Mouse (Mus musculus): ENCODE data around the gene Ssh2. TPM values are rescaled to one million over a fixed set of nuclear protein-coding genes. Genes with fewer than 3 reads are reported as not detected.

Gene Ssh2
- polyA plus RNA-seq, 1 experiment from 2014 or later, result 17.5 TPM

DNA sequence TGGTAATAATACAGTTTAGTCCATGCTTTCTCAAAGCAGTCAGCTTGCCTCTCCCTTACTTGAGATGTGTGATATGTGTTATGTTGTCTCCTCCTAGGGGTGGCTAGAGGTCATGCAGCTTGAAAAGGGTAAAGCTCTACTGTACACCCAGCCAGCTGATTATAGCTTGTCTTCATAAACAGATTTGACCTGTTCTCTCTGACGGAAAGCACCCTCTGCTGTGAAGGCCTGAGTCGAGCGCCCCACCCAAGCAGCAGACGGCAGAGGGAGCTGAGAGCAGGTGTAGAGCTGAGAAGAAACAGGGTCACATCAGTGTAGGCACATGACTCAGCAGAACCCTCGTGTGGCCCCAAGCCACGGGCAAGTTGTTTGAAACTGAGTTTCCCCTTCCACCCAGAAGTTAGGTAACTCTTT lies 230.5 kb downstream of the Ssh2 start:
- peaks cover 46% of the 10 kb centered on the region for H3K4me1 ChIP-seq
- 25% methylated on average over 6 of the region's 6 CpGs for WGBS
- ATAC-seq (ENCODE audit: extremely low read depth, insufficient number of reproducible peaks, low FRiP score, low TSS enrichment), result peak; percentile 69

DNA sequence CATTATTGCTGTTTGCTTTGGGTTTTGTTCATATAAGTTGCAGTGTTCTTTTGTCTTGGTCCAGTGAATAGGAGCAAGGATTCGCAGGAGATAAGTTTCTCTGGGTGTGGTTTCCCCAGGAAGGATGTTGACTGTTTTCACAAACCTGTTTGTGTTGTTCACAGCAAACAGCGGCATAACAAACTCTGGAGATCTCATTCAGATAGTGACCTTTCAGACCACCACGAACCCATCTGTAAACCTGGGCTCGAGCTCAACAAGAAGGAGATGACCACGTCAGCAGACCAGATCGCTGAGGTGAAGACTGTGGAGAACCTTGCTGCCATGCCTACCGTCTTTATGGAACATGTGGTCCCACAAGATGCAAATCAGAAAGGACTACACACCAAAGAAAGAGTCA lies 233.1 kb downstream of the Ssh2 start:
- WGBS, result 84% methylated on average over 7 of the region's 7 CpGs
- peaks cover 79% of the 10 kb centered on the region for H3K36me3 ChIP-seq
- no peak for ATAC-seq (ENCODE audit: extremely low read depth, insufficient number of reproducible peaks, low FRiP score, low TSS enrichment)
- H3K4me3 ChIP-seq, result no peak overlapping the region
- peaks cover 22% of the 10 kb centered on the region for H3K4me1 ChIP-seq
- H3K4me2 ChIP-seq, result no peak overlapping the region
- H3K9ac ChIP-seq, result no peak overlapping the region
- no peaks in the 10 kb centered on the region for H3K27me3 ChIP-seq (replicated peaks)
- H3K9me3 ChIP-seq, result no peaks in the 10 kb centered on the region
- no peak overlapping the region for H3K27ac ChIP-seq (replicated peaks)

More for the DNA sequence above, 230.5 kb downstream of the Ssh2 start:
- Histone ChIP-seq H3K36me3 (peaks cover 80% of the 10 kb centered on the region), H3K4me2 (no peak overlapping the region), H3K9ac (peak overlapping the region; percentile 40), H3K27me3 (replicated peaks) (no peaks in the 10 kb centered on the region), H3K9me3 (no peaks in the 10 kb centered on the region), H3K4me3 (no peak overlapping the region), H3K27ac (replicated peaks) (peak overlapping the region; percentile 51)

DNA sequence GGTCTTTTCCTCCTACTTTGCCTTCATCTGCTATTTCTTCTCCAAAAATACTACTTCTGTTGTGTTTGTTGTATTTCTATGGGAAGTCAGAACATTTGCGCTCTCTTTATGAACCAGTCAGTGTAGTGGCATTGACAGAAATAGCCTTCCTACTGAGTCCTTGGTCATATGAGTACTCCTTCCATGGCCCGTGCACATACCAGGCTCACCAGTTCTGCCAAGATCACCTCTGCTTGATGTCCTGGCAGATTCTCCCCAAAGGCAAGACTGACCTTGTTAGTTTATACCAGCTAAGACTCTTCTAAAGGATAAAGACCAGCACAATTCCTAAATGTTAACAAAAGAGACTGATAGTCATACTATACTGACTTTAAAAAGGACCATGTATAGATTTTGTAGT lies 235.6 kb downstream of the Ssh2 start:
- H3K9me3 ChIP-seq, result no peaks in the 10 kb centered on the region
- no peak overlapping the region for H3K9ac ChIP-seq
- peaks cover 89% of the 10 kb centered on the region for H3K36me3 ChIP-seq
- no peaks in the 10 kb centered on the region for H3K27me3 ChIP-seq (replicated peaks)
- no peak overlapping the region for H3K27ac ChIP-seq (replicated peaks)
- no peak overlapping the region for H3K4me2 ChIP-seq
- 85% methylated on average over 2 of the region's 2 CpGs for WGBS
- H3K4me1 ChIP-seq, result peaks cover 12% of the 10 kb centered on the region
- no peak overlapping the region for H3K4me3 ChIP-seq
- ATAC-seq (ENCODE audit: extremely low read depth, insufficient number of reproducible peaks, low FRiP score, low TSS enrichment), result no peak

DNA sequence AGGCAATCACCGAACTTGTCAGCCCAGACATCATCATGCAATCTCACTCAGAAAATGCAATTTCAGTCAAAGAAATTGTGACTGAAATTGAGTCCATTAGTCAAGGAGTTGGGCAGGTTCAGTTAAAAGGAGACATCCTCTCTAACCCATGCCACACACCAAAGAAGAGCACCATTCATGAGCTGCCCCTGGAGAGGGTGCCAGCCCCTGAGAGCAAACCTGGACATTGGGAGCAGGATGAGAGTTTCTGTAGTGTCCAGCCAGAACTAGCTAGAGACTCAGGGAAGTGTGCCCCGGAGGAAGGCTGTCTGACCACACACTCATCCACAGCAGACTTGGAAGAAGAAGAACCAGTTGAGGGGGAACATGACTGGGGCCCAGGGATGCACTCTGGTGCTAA lies 237.3 kb downstream of the Ssh2 start:
- no peak for ATAC-seq (ENCODE audit: extremely low read depth, insufficient number of reproducible peaks, low FRiP score, low TSS enrichment)
- 83% methylated on average over 2 of the region's 2 CpGs for WGBS
- Histone ChIP-seq H3K27me3 (replicated peaks) (no peaks in the 10 kb centered on the region), H3K9ac (no peak overlapping the region), H3K9me3 (no peaks in the 10 kb centered on the region), H3K27ac (replicated peaks) (no peak overlapping the region), H3K4me1 (peaks cover 16% of the 10 kb centered on the region), H3K4me3 (no peak overlapping the region), H3K4me2 (no peak overlapping the region), H3K36me3 (peaks cover 82% of the 10 kb centered on the region)

DNA sequence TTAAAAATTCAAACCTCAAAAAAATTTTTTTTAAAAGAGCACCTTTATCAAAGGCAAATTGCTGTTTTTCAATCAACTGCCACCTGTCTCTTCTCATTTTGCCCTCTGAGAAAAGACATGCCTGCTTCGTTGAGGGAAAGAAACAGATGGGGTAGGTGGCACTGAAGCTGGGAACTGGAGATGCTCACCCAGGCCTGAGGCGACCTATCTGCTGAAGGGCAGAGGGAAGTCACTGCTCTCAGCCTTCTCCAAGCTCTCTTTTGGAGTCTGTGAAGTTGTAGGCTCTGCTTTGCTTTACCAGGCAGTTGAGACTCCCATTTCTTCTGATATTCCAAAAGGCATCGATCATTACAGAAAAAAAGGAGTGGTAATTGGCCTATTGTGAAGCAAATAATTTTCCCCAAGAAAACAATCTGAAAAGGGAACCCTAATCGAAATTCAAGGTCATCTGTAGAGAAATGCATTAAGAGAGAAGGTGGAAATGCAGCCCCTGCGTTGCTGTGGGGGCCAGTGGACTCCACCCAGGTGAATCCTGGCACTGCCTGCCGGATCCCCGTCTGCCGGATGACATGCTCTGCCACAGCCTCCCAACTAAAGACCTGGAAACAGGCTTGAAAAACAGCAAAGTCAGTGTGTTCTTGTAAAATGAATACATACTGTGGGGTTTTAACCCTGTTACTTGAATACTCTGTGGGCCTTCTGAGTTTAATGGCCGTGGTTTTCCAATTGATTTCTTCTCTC lies 239.9 kb downstream of the Ssh2 start:
- Histone ChIP-seq H3K4me1 (peaks cover 16% of the 10 kb centered on the region), H3K36me3 (peaks cover 64% of the 10 kb centered on the region), H3K27me3 (replicated peaks) (peaks cover 6% of the 10 kb centered on the region), H3K4me3 (no peak overlapping the region), H3K4me2 (no peak overlapping the region), H3K9me3 (no peaks in the 10 kb centered on the region), H3K27ac (replicated peaks) (peak overlapping the region; percentile 1; the same call in 1 of the 2 replicates), H3K9ac (peak overlapping the region; percentile 9)
- ATAC-seq (ENCODE audit: extremely low read depth, insufficient number of reproducible peaks, low FRiP score, low TSS enrichment), result no peak
- 80% methylated on average over 9 of the region's 9 CpGs for WGBS

DNA sequence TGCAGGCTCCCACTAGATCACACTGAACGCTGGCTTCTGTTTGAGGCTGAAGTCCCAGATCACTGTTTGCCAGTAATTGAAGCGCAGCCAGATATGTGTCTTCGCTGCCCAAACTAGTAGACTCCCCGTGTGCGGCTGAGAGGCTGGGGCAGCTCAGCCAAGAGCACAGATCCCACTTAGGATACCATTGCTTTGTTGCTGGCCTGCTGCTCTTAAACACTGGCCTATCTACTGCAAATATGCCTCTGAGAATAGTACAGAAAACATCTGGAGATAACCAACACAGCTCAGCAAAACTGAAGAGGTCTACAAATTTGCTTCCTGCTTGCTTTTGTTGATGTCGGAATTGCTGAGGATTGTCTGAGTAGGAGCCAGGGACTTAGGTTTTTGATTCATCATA lies 240.8 kb downstream of the Ssh2 start:
- 35% methylated on average over 6 of the region's 6 CpGs for WGBS
- peaks cover 10% of the 10 kb centered on the region for H3K27me3 ChIP-seq (replicated peaks)
- no peak overlapping the region for H3K9ac ChIP-seq
- peak overlapping the region; percentile 18 for H3K4me2 ChIP-seq
- no peak overlapping the region for H3K4me3 ChIP-seq
- no peak for ATAC-seq (ENCODE audit: extremely low read depth, insufficient number of reproducible peaks, low FRiP score, low TSS enrichment)
- peaks cover 56% of the 10 kb centered on the region for H3K36me3 ChIP-seq
- H3K4me1 ChIP-seq, result peaks cover 26% of the 10 kb centered on the region
- peak overlapping the region; percentile 78 for H3K27ac ChIP-seq (replicated peaks)
- no peaks in the 10 kb centered on the region for H3K9me3 ChIP-seq

DNA sequence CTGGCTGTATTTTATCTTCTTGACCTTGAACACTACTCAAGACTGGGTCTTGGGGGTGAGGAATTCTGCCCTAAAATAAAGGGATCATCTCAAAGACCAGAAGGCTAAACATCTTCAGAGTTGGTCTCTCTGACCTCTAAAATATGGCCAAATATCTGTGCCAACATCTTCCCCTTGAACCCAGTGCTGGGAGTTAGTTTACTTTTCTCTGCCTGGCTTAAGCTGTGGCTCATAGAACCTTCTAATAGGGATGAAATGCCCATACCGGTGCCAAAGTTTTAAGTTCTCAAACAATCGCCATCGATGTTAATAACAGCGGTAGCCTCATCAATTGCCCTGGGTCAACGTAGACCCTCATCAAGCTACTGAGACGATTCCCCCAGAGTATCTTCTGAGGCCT lies 245.8 kb downstream of the Ssh2 start:
- Histone ChIP-seq H3K27me3 (replicated peaks) (peaks cover 31% of the 10 kb centered on the region), H3K4me2 (peak overlapping the region; percentile 88), H3K4me1 (peaks cover 60% of the 10 kb centered on the region), H3K9me3 (no peaks in the 10 kb centered on the region), H3K36me3 (peaks cover 20% of the 10 kb centered on the region; the same call in 1 of the 2 replicates), H3K4me3 (peak overlapping the region; percentile 67), H3K9ac (peak overlapping the region; percentile 89), H3K27ac (replicated peaks) (peak overlapping the region; percentile 95)
- ATAC-seq (ENCODE audit: extremely low read depth, insufficient number of reproducible peaks, low FRiP score, low TSS enrichment), result no peak
- WGBS, result 4% methylated on average over 6 of the region's 6 CpGs

- Histone ChIP-seq H3K4me3 (peak within 1 kb of the TSS; percentile 67), H3K9me3 (no peaks in the 10 kb centered on the region), H3K4me2 (peak within 1 kb of the TSS; percentile 88), H3K4me1 (peaks cover 61% of the 10 kb centered on the region), H3K27me3 (replicated peaks) (peaks cover 36% of the 10 kb centered on the region), H3K36me3 (peaks cover 19% of the 10 kb centered on the region; the same call in 1 of the 2 replicates), H3K27ac (replicated peaks) (peak within 1 kb of the TSS; percentile 95), H3K9ac (peak within 1 kb of the TSS; percentile 89)
- ATAC-seq (ENCODE audit: extremely low read depth, insufficient number of reproducible peaks, low FRiP score, low TSS enrichment), result peak; percentile 64; the same call in 1 of the 2 replicates
- WGBS, result 1% methylated on average over 71 of the region's 73 CpGs
Measured at GRCm38 (mm10) chr11:77462283-77463100, 246.4 kb downstream of the Ssh2 start, which contains the start of gene Coro6. TSS of gene Coro6 (plus strand) at chr11:77462411.

- H3K9me3 ChIP-seq, result no peaks in the 10 kb centered on the region
- H3K4me1 ChIP-seq, result peaks cover 66% of the 10 kb centered on the region
- H3K27me3 ChIP-seq (replicated peaks), result peaks cover 42% of the 10 kb centered on the region
- 33% methylated on average over 8 of the region's 8 CpGs for WGBS
- H3K4me2 ChIP-seq, result peak overlapping the region; percentile 88
- H3K9ac ChIP-seq, result peak overlapping the region; percentile 89
- peak overlapping the region; percentile 67 for H3K4me3 ChIP-seq
- H3K36me3 ChIP-seq, result 0 out of 2 replicates have a peak, but pooled peaks cover 13% of the 10 kb centered on the region
- ATAC-seq (ENCODE audit: extremely low read depth, insufficient number of reproducible peaks, low FRiP score, low TSS enrichment), result no peak
- H3K27ac ChIP-seq (replicated peaks), result peak overlapping the region; percentile 95
Measured at GRCm38 (mm10) chr11:77463101-77463445, 247.0 kb downstream of the Ssh2 start.

GRCm38 (mm10) chr11:77463786-77464185 lies 247.7 kb downstream of the Ssh2 start:
- 60% methylated on average over 10 of the region's 10 CpGs for WGBS
- H3K4me1 ChIP-seq, result peaks cover 66% of the 10 kb centered on the region

GRCm38 (mm10) chr11:77464684-77465083 lies 248.6 kb downstream of the Ssh2 start:
- peaks cover 66% of the 10 kb centered on the region for H3K4me1 ChIP-seq
- peak overlapping the region; percentile 27 for H3K4me2 ChIP-seq
- ATAC-seq (ENCODE audit: extremely low read depth, insufficient number of reproducible peaks, low FRiP score, low TSS enrichment), result 0 out of 2 replicates have a peak, but pooled peaks have one; percentile 15
- H3K4me3 ChIP-seq, result no peak overlapping the region
- H3K9me3 ChIP-seq, result no peaks in the 10 kb centered on the region
- H3K27ac ChIP-seq (replicated peaks), result peak overlapping the region; percentile 95
- H3K36me3 ChIP-seq, result peaks cover 17% of the 10 kb centered on the region
- peak overlapping the region; percentile 58; the same call in 1 of the 2 replicates for H3K9ac ChIP-seq
- H3K27me3 ChIP-seq (replicated peaks), result peaks cover 57% of the 10 kb centered on the region
- 18% methylated on average over 4 of the region's 4 CpGs for WGBS

More at GRCm38 (mm10) chr11:77463786-77464185, 247.7 kb downstream of the Ssh2 start:
- H3K36me3 ChIP-seq, result peaks cover 13% of the 10 kb centered on the region; the same call in 1 of the 2 replicates
- no peaks in the 10 kb centered on the region for H3K9me3 ChIP-seq
- H3K9ac ChIP-seq, result peak overlapping the region; percentile 89
- no peak for ATAC-seq (ENCODE audit: extremely low read depth, insufficient number of reproducible peaks, low FRiP score, low TSS enrichment)
- peak overlapping the region; percentile 95 for H3K27ac ChIP-seq (replicated peaks)
- H3K4me3 ChIP-seq, result peak overlapping the region; percentile 67; the same call in 1 of the 2 replicates
- H3K4me2 ChIP-seq, result peak overlapping the region; percentile 88
- peaks cover 48% of the 10 kb centered on the region for H3K27me3 ChIP-seq (replicated peaks)

Measured in heart, embryonic 13.5 days (tissue).